Mouse (Mus musculus) forebrain, embryonic 11.5 days (tissue): ENCODE data around the gene Olfr678. TPM values are rescaled to one million over a fixed set of nuclear protein-coding genes. Genes with fewer than 3 reads are reported as not detected.

ENCODE experiments used
- polyA plus RNA-seq: library from polyadenylated mRNA; unstranded; fragments of >200 nt; fragmentation: Nextera tagmentation; extraction: Ambion mirVana; gene quantifications from 2 replicates; pipeline ENCODE4 v1.2.1, GENCODE M21; 2014

Olfr678 gene
- polyA plus RNA-seq, 1 experiment from 2014 or later = not detected

Other genes with a start within 250 kb of the Olfr678 start
- gene Usp17lb, start 221.9 kb upstream of the Olfr678 start, polyA plus RNA-seq = not detected in 2 replicates
- not detected in 2 replicates for gene Usp17la, start 207.5 kb upstream of the Olfr678 start, polyA plus RNA-seq
- not detected in 2 replicates for gene Olfr665, start 186.4 kb upstream of the Olfr678 start, polyA plus RNA-seq
- not detected in 2 replicates for gene Olfr666, start 168.5 kb upstream of the Olfr678 start, polyA plus RNA-seq
- not detected in 2 replicates for gene Olfr667, start 143.0 kb upstream of the Olfr678 start, polyA plus RNA-seq
- gene Olfr668, start 136.4 kb upstream of the Olfr678 start, polyA plus RNA-seq = not detected in 2 replicates
- not detected in 2 replicates for gene Olfr669, start 130.2 kb upstream of the Olfr678 start, polyA plus RNA-seq
- not detected in 2 replicates for gene Olfr670, start 101.9 kb upstream of the Olfr678 start, polyA plus RNA-seq
- not detected in 2 replicates for gene Olfr671, start 85.3 kb upstream of the Olfr678 start, polyA plus RNA-seq
- not detected in 2 replicates for gene Olfr672, start 62.4 kb upstream of the Olfr678 start, polyA plus RNA-seq
- not detected in 2 replicates for gene Olfr675, start 36.0 kb upstream of the Olfr678 start, polyA plus RNA-seq
- not detected in 2 replicates for gene Olfr676, start 31.8 kb upstream of the Olfr678 start, polyA plus RNA-seq
- gene Olfr677, start 13.1 kb upstream of the Olfr678 start, polyA plus RNA-seq = not detected in 2 replicates
- not detected in 2 replicates for gene Olfr679, start 16.7 kb downstream of the Olfr678 start, polyA plus RNA-seq
- not detected in 2 replicates for gene Olfr680-ps1, start 28.3 kb downstream of the Olfr678 start, polyA plus RNA-seq
- gene Olfr681, start 52.4 kb downstream of the Olfr678 start, polyA plus RNA-seq = not detected in 2 replicates
- gene Olfr683, start 82.5 kb downstream of the Olfr678 start, polyA plus RNA-seq = not detected in 2 replicates
- gene Olfr684, start 99.2 kb downstream of the Olfr678 start, polyA plus RNA-seq = not detected in 2 replicates
- gene Olfr685, start 121.5 kb downstream of the Olfr678 start, polyA plus RNA-seq = not detected in 2 replicates
- not detected in 2 replicates for gene Olfr686, start 143.0 kb downstream of the Olfr678 start, polyA plus RNA-seq
- gene Olfr688, start 223.6 kb downstream of the Olfr678 start, polyA plus RNA-seq = not detected in 2 replicates
- gene Olfr689, start 246.7 kb downstream of the Olfr678 start, polyA plus RNA-seq = not detected in 2 replicates